Mouse (Mus musculus): ENCODE results near the gene Gm28048. TPM values are rescaled to one million over a fixed set of nuclear protein-coding genes. Genes with fewer than 3 reads are reported as not detected.

Gm28048 gene
- polyA plus RNA-seq, 1 experiment from 2014 or later: 5.7 TPM

DNA sequence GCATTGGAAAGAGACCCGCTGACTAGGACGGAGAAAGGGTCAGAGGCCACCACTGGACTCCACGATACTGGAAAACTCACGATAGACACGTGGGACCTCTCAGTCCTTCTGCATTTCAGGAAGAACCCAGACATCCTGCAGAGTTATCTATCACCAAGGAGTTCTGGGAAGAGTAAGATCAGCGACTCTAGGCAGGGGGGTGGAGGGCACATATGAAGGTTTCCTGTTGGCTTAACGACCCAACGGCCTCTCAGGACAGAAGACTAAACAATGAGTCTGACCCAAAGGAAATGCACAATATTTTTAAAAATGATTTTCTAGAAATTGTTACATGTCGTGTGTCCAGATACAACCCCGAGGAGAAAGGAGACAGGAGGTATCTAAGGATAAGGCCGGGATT, 150.0 kb downstream of the Gm28048 start:
- H3K9ac ChIP-seq: no peak overlapping the region
- H3K27ac ChIP-seq: no peak overlapping the region
- H3K9me3 ChIP-seq (replicated peaks): no peaks in the 10 kb centered on the region
- ATAC-seq (ENCODE audit: low FRiP score): no peak
- no peaks in the 10 kb centered on the region for H3K27me3 ChIP-seq
- 87% methylated on average over 11 of the region's 11 CpGs for WGBS
- H3K4me1 ChIP-seq: 0 out of 2 replicates have a peak, but pooled peaks cover 3% of the 10 kb centered on the region
- H3K4me3 ChIP-seq: no peak overlapping the region
- no peaks in the 10 kb centered on the region for H3K36me3 ChIP-seq
- H3K4me2 ChIP-seq (replicated peaks): no peak overlapping the region

DNA sequence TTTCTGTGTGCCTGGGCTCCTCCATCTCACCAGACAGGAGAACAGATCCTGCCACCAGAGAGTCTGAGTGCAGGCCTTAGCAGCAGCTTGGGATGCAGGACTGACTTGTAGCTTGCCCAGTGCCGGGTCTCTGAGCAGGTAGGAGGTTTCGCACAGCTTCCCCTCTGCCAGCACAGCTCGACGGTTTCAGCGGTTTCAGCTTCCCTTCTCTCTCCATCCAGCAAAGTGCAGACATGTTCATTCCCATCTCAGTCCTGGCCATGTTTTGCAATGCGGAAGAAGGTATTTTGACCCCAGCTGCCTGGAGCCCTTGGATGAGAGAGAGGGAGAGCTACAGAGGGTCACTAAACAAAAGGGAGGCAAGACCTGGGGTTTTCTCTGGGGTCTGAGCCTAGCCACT, 151.2 kb downstream of the Gm28048 start:
- Histone ChIP-seq H3K4me2 (replicated peaks) (no peak overlapping the region), H3K36me3 (no peaks in the 10 kb centered on the region), H3K27ac (no peak overlapping the region), H3K9me3 (replicated peaks) (no peaks in the 10 kb centered on the region), H3K4me3 (no peak overlapping the region), H3K4me1 (0 out of 2 replicates have a peak, but pooled peaks cover 3% of the 10 kb centered on the region), H3K27me3 (no peaks in the 10 kb centered on the region), H3K9ac (no peak overlapping the region)
- no peak for ATAC-seq (ENCODE audit: low FRiP score)
- WGBS: 63% methylated on average over 6 of the region's 6 CpGs

- no peaks in the 10 kb centered on the region for H3K27me3 ChIP-seq
- H3K9ac ChIP-seq: no peak overlapping the region
- no peak overlapping the region for H3K4me2 ChIP-seq (replicated peaks)
- ATAC-seq (ENCODE audit: low FRiP score): no peak
- WGBS: 50% methylated on average over 5 of the region's 5 CpGs
- no peaks in the 10 kb centered on the region for H3K36me3 ChIP-seq
- H3K4me1 ChIP-seq: 0 out of 2 replicates have a peak, but pooled peaks cover 3% of the 10 kb centered on the region
- H3K9me3 ChIP-seq (replicated peaks): no peaks in the 10 kb centered on the region
- no peak overlapping the region for H3K4me3 ChIP-seq
- H3K27ac ChIP-seq: no peak overlapping the region
Measured at GRCm38 (mm10) chr11:22830179-22830611, 151.7 kb downstream of the Gm28048 start.

DNA sequence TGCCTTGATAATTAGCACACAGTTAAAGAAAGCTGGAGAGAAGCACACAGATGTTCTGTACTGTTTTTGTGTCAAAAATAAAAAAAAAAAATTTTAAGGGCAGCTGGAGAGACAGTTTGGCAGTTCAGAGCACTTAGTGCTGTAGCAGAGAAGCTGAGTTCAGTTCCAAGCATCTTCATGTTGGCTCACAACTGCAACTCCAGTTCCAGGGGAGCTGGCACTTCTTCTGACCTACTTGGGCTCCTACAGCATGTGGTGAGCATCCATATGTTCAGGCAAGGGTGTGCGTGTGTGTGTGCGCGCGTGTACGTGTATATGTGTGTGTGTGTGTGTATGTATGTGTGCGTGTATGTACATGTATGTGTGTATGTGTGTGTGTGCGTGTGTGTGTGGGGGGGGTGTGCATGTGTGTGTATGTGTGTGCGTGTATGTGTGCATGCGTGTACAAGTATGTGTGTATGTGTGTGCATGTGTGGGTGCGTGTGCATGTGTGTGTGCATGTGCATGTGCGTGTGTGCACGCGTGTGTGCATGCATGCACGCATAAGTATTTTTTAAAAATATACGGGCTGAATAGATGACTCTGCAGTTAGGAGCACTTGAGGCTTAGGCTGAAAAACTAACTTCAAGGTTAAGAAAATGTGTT, 152.8 kb downstream of the Gm28048 start:
- H3K9ac ChIP-seq: no peak overlapping the region
- H3K27ac ChIP-seq: no peak overlapping the region
- H3K4me2 ChIP-seq (replicated peaks): no peak overlapping the region
- H3K9me3 ChIP-seq (replicated peaks): no peaks in the 10 kb centered on the region
- WGBS: 98% methylated on average over 15 of the region's 15 CpGs
- no peaks in the 10 kb centered on the region for H3K36me3 ChIP-seq
- H3K27me3 ChIP-seq: no peaks in the 10 kb centered on the region
- H3K4me3 ChIP-seq: no peak overlapping the region
- H3K4me1 ChIP-seq: 0 out of 2 replicates have a peak, but pooled peaks cover 3% of the 10 kb centered on the region
- no peak for ATAC-seq (ENCODE audit: low FRiP score)

GRCm38 (mm10) chr11:22827514-22828080, 154.3 kb downstream of the Gm28048 start:
- no peak for ATAC-seq (ENCODE audit: low FRiP score)
- 85% methylated on average over 4 of the region's 4 CpGs for WGBS
- no peaks in the 10 kb centered on the region for H3K27me3 ChIP-seq
- no peak overlapping the region for H3K9ac ChIP-seq
- 0 out of 2 replicates have a peak, but pooled peaks cover 3% of the 10 kb centered on the region for H3K4me1 ChIP-seq
- H3K36me3 ChIP-seq: no peaks in the 10 kb centered on the region
- no peak overlapping the region for H3K4me2 ChIP-seq (replicated peaks)
- no peak overlapping the region for H3K27ac ChIP-seq
- H3K9me3 ChIP-seq (replicated peaks): no peaks in the 10 kb centered on the region
- H3K4me3 ChIP-seq: no peak overlapping the region

DNA sequence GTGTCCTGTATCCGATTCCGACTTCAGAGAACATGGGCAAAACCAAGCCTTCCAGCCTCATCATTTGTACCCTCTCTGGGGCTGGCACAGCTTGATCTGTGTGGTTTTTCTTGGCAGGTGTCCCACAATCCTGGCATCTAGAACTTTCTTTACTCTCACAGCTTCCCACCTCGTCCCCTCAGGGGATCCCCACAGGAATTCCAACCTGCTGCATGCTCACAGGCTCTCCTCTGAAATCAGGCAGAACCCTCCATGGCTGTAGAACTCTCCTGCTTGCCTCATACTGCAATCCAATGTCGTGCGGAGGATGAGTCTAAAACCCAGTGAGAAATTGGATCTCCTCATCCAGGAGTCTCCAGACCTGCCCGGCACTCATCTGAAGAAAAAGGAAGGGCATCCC, 155.2 kb downstream of the Gm28048 start:
- Histone ChIP-seq H3K4me3 (no peak overlapping the region), H3K27me3 (no peaks in the 10 kb centered on the region), H3K4me2 (replicated peaks) (no peak overlapping the region), H3K27ac (no peak overlapping the region), H3K4me1 (0 out of 2 replicates have a peak, but pooled peaks cover 3% of the 10 kb centered on the region), H3K9me3 (replicated peaks) (no peaks in the 10 kb centered on the region), H3K36me3 (no peaks in the 10 kb centered on the region), H3K9ac (no peak overlapping the region)
- WGBS: 88% methylated on average over 6 of the region's 6 CpGs
- ATAC-seq (ENCODE audit: low FRiP score): no peak

DNA sequence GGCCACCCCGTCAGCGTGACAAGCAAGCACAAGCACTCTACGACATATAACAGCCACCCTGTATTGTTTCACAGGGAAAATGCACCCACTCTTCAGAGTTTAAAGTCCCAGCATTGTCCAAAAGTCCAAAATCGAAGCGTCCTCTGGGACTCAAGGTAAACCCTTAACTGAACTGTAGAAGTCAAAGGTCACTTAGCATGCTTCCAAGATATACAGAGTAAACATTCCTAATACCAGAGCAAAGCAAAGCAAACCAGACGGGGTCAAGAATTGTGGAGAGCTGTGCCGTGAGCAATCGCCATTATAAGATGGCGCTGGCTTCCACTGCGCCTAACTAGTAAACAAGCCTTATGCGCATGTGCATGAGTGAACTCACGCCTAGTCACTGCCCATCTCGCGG, 155.8 kb downstream of the Gm28048 start:
- 0 out of 2 replicates have a peak, but pooled peaks cover 3% of the 10 kb centered on the region for H3K4me1 ChIP-seq
- ATAC-seq (ENCODE audit: low FRiP score): no peak
- H3K27me3 ChIP-seq: no peaks in the 10 kb centered on the region
- no peaks in the 10 kb centered on the region for H3K9me3 ChIP-seq (replicated peaks)
- no peak overlapping the region for H3K9ac ChIP-seq
- no peak overlapping the region for H3K27ac ChIP-seq
- 92% methylated on average over 14 of the region's 14 CpGs for WGBS
- no peaks in the 10 kb centered on the region for H3K36me3 ChIP-seq
- no peak overlapping the region for H3K4me3 ChIP-seq
- H3K4me2 ChIP-seq (replicated peaks): no peak overlapping the region

- Histone ChIP-seq H3K9me3 (replicated peaks) (no peaks in the 10 kb centered on the region), H3K36me3 (no peaks in the 10 kb centered on the region), H3K9ac (no peak overlapping the region), H3K4me1 (0 out of 2 replicates have a peak, but pooled peaks cover 3% of the 10 kb centered on the region), H3K27me3 (no peaks in the 10 kb centered on the region), H3K27ac (no peak overlapping the region), H3K4me2 (replicated peaks) (no peak overlapping the region), H3K4me3 (no peak overlapping the region)
- no peak for ATAC-seq (ENCODE audit: low FRiP score)
- WGBS: 92% methylated on average over 1 of the region's 1 CpGs
Measured at GRCm38 (mm10) chr11:22825548-22825947, 156.3 kb downstream of the Gm28048 start.

DNA sequence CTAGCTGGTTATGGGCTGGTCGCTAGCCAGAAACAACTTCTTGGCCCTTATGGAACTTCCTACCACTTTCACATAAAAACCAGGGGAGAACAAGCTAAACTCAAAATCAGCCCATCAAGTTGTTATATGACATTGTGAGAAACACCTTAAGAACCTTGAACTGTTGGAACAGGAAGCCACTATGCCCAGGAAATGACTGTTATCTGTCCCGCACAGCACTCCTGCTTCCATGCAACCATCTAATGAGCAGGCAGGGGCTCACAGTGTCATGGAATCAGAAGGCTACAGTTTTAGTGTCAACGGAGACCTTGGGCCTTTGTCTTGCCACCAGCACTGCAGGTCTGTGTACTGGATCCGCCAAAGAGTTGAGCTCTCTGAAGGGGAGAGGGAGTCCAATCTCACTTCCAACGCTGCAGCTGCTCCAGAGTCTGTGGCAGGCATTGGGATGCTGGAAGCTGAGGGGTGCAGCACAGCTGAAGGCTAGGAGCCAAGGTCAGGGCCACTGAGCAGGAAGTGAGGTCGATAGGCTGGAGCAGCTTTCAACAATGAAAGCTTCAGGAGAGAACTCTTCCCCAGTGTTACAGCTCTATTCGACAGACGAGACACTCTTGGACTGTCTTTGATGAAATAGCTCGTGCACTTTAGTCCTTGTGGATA, 157.7 kb downstream of the Gm28048 start:
- Histone ChIP-seq H3K4me3 (no peak overlapping the region), H3K27me3 (no peaks in the 10 kb centered on the region), H3K27ac (no peak overlapping the region), H3K9me3 (replicated peaks) (no peaks in the 10 kb centered on the region), H3K9ac (no peak overlapping the region), H3K4me2 (replicated peaks) (no peak overlapping the region), H3K36me3 (no peaks in the 10 kb centered on the region), H3K4me1 (no peaks in the 10 kb centered on the region)
- ATAC-seq (ENCODE audit: low FRiP score): no peak
- 80% methylated on average over 9 of the region's 9 CpGs for WGBS

- Histone ChIP-seq H3K4me3 (no peak overlapping the region), H3K4me2 (replicated peaks) (no peak overlapping the region), H3K27ac (no peak overlapping the region), H3K4me1 (no peaks in the 10 kb centered on the region), H3K9me3 (replicated peaks) (no peaks in the 10 kb centered on the region), H3K36me3 (no peaks in the 10 kb centered on the region), H3K9ac (no peak overlapping the region), H3K27me3 (no peaks in the 10 kb centered on the region)
- ATAC-seq (ENCODE audit: low FRiP score): no peak
- 87% methylated on average over 3 of the region's 3 CpGs for WGBS
Measured at GRCm38 (mm10) chr11:22821243-22821642, 160.6 kb downstream of the Gm28048 start.

- WGBS: 70% methylated on average over 5 of the region's 5 CpGs
- Histone ChIP-seq H3K9me3 (replicated peaks) (no peaks in the 10 kb centered on the region), H3K4me3 (no peak overlapping the region), H3K4me1 (no peaks in the 10 kb centered on the region), H3K36me3 (no peaks in the 10 kb centered on the region), H3K27ac (no peak overlapping the region), H3K27me3 (no peaks in the 10 kb centered on the region), H3K9ac (no peak overlapping the region), H3K4me2 (replicated peaks) (no peak overlapping the region)
- ATAC-seq (ENCODE audit: low FRiP score): no peak
Measured at GRCm38 (mm10) chr11:22818371-22818770, 163.5 kb downstream of the Gm28048 start.

- no peaks in the 10 kb centered on the region for H3K36me3 ChIP-seq
- no peaks in the 10 kb centered on the region for H3K4me1 ChIP-seq
- WGBS: 87% methylated on average over 7 of the region's 7 CpGs
- no peaks in the 10 kb centered on the region for H3K27me3 ChIP-seq
- no peaks in the 10 kb centered on the region for H3K9me3 ChIP-seq (replicated peaks)
- no peak overlapping the region for H3K4me2 ChIP-seq (replicated peaks)
- H3K27ac ChIP-seq: no peak overlapping the region
- ATAC-seq (ENCODE audit: low FRiP score): no peak
- no peak overlapping the region for H3K4me3 ChIP-seq
- H3K9ac ChIP-seq: no peak overlapping the region
Measured at GRCm38 (mm10) chr11:22815877-22816276, 166.0 kb downstream of the Gm28048 start.

Measured in hindbrain, embryonic 12.5 days (tissue).